Mouse (Mus musculus) hindbrain, embryonic 11.5 days (tissue): Measurements from ENCODE around the gene Scaf8. TPM values are rescaled to one million over a fixed set of nuclear protein-coding genes. Genes with fewer than 3 reads are reported as not detected.
"Not testable (repeated sequence)": the region's sequence is repeated elsewhere in the genome, so short reads cannot be mapped to it uniquely, and the experiment has no call there.

ENCODE experiments used
- ATAC-seq: fragments of 200-750 bp; cut with Nextera tagmentation; 2 replicates; pipeline ENCODE4 v1.8.0; 2017; ENCODE audit warnings: mild to moderate bottlenecking, moderate TSS enrichment, moderate library complexity; ENCODE audit not compliant: low FRiP score
- DNase-seq: peaks from one replicate; pipeline ENCODE4 v3.0.0-alpha.2; 2015; ENCODE audit warnings: low spot score
- H3K27ac ChIP-seq: fragments of 300-500 bp; sonication (generic); 2 replicates; pipeline ENCODE4 v1.5.1; 2014; ENCODE audit warnings: mild to moderate bottlenecking, low read depth, low read length
- H3K27me3 ChIP-seq: fragments of 300-500 bp; sonication (generic); 2 replicates; pipeline ENCODE4 v1.6.1; 2014; ENCODE audit warnings: mild to moderate bottlenecking, low read length, moderate library complexity, mixed read lengths; ENCODE audit not compliant: control insufficient read depth, insufficient read depth
- H3K36me3 ChIP-seq: fragments of 300-500 bp; sonication (generic); 2 replicates; pipeline ENCODE4 v1.6.1; 2014; ENCODE audit warnings: mild to moderate bottlenecking, low read length, moderate library complexity, mixed read lengths; ENCODE audit not compliant: control insufficient read depth, insufficient read depth
- H3K4me1 ChIP-seq: fragments of 300-500 bp; sonication (generic); replicated peaks from 2 replicates; pipeline ENCODE4 v1.6.1; 2014; ENCODE audit warnings: low read length, mixed read lengths; ENCODE audit not compliant: control insufficient read depth, insufficient read depth
- H3K4me2 ChIP-seq: fragments of 300-500 bp; sonication (generic); replicated peaks from 2 replicates; pipeline ENCODE4 v1.6.1; 2014; ENCODE audit warnings: mild to moderate bottlenecking, low read depth, low read length
- H3K4me3 ChIP-seq: fragments of 300-500 bp; sonication (generic); 2 replicates; pipeline ENCODE4 v1.5.1; 2014; ENCODE audit warnings: low read depth, low read length
- H3K9ac ChIP-seq: fragments of 300-500 bp; sonication (generic); 2 replicates; pipeline ENCODE4 v1.6.1; 2014; ENCODE audit warnings: low read depth, low read length
- H3K9me3 ChIP-seq: fragments of 300-500 bp; sonication (generic); 2 replicates; pipeline ENCODE4 v1.6.1; 2016; ENCODE audit warnings: low read length; ENCODE audit not compliant: control insufficient read depth
- WGBS: fragments of 180-500 bp; shearing (Covaris S2); extraction: QIAGEN DNeasy Blood & Tissue Kit; methylation state at CpG from one replicate; pipeline ENCODE4 v1.1.7; 2014; 5-methylcytosine and 5-hydroxymethylcytosine counted together
- polyA plus RNA-seq: library from polyadenylated mRNA; unstranded; fragments of >200 nt; fragmentation: Nextera tagmentation; extraction: Ambion mirVana; gene quantifications from 2 replicates; pipeline ENCODE4 v1.2.1, GENCODE M21; 2014

Scaf8 gene
- polyA plus RNA-seq, 1 experiment from 2014 or later: 24.3 TPM

DNA sequence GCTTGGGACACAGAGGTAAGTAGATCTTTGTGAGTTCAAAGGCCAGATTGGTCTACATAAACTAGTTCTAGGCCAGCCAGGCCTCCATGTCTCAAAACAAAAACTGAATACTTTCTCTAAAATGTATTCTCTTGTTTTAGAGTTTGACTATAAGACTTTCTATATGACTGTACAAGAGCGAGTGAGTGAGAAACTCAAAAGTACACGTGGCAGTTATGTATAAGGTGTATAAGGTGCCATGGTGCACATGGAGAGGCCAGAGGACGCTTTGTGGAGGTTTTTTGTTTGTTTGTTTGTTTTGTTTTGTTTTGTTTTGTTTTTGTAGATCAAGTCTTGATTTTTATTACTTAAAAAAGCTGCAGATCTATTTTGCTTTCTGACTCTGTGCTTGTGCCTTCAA, 15.0 kb downstream of the Scaf8 start:
- WGBS: 92% methylated on average over 3 of the region's 3 CpGs

DNA sequence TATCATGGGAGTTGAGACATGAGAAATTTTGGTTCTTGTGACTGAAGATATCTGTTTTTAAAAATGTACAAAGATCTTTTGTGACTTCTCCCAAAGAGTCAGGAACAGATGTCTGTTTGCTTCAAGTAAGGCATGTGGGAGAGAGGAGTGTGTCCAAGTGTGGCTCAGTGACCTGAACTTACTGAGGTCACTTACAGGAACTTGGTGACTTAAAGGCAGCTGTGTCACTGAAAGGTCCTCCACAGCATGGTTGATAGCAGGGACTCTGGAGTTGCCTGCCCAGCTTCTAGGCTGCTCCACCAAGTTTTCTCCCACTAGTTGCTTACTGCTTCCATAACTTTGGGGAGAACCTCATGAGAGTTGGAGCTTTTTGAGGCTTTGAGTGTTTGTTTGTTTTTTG, 20.6 kb downstream of the Scaf8 start:
- H3K9me3 ChIP-seq: no peaks in the 10 kb centered on the region
- H3K4me1 ChIP-seq: no peaks in the 10 kb centered on the region
- ATAC-seq (no peak), DNase-seq (no peak)
- no peak overlapping the region for H3K27ac ChIP-seq
- no peak overlapping the region for H3K9ac ChIP-seq
- no peak overlapping the region for H3K4me3 ChIP-seq
- no peak overlapping the region for H3K4me2 ChIP-seq
- H3K27me3 ChIP-seq: no peaks in the 10 kb centered on the region
- H3K36me3 ChIP-seq: no peaks in the 10 kb centered on the region

More for the DNA sequence above, 15.0 kb downstream of the Scaf8 start:
- H3K4me3 ChIP-seq: no peak overlapping the region
- H3K9me3 ChIP-seq: no peaks in the 10 kb centered on the region
- no peak overlapping the region for H3K9ac ChIP-seq
- no peaks in the 10 kb centered on the region for H3K27me3 ChIP-seq
- no peak overlapping the region for H3K4me2 ChIP-seq
- no peaks in the 10 kb centered on the region for H3K4me1 ChIP-seq
- H3K36me3 ChIP-seq: no peaks in the 10 kb centered on the region
- DNase-seq (no peak), ATAC-seq (no peak)
- H3K27ac ChIP-seq: no peak overlapping the region

DNA sequence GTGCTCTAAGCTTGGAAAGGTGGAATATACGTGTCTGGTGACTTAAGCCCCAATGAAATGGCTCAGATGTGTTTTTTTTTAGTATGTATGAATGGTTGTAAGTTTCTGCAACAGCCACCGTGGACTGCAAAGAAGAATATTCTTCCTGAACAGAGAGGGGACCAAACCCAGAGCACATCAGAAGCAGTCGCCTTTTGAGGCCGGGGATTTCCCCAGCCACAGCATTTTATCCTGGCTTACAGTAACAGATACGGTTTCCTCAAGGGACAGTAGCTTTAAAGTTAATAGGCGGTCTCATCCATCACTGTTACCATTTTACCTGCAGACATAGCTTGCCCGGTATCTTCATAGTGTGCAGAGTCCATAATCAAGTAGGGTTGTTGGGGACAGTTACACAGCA, 21.4 kb downstream of the Scaf8 start:
- DNase-seq (no peak), ATAC-seq (no peak)
- Histone ChIP-seq H3K9ac (no peak overlapping the region), H3K4me1 (no peaks in the 10 kb centered on the region), H3K4me3 (no peak overlapping the region), H3K36me3 (no peaks in the 10 kb centered on the region), H3K4me2 (no peak overlapping the region), H3K27ac (no peak overlapping the region), H3K9me3 (no peaks in the 10 kb centered on the region), H3K27me3 (no peaks in the 10 kb centered on the region)
- WGBS: 86% methylated on average over 7 of the region's 7 CpGs

DNA sequence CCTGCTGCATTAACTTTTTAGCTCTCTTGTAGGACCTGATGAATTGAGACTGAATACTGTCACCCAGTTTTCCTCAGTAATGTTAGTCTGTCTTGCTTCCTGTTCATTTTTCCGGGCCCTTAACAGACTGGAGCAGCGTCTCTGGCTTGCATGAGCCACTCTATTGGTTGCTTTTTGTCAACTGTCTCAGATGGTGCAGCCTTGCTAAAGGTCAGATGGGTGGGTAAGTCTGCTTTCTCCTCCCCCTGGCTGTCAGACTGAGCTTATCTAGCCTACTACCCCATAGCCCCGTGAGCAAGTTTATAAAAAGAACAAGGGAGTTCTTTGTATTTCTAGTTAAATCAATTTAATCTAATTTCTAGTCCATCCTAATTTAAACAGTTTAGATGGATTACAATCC, 23.6 kb downstream of the Scaf8 start:
- Histone ChIP-seq H3K36me3 (no peaks in the 10 kb centered on the region), H3K27ac (no peak overlapping the region), H3K4me1 (no peaks in the 10 kb centered on the region), H3K4me3 (no peak overlapping the region), H3K4me2 (no peak overlapping the region), H3K9ac (no peak overlapping the region), H3K27me3 (no peaks in the 10 kb centered on the region), H3K9me3 (no peaks in the 10 kb centered on the region)
- no peak for DNase-seq
- ATAC-seq: no peak
- 86% methylated on average over 3 of the region's 3 CpGs for WGBS

DNA sequence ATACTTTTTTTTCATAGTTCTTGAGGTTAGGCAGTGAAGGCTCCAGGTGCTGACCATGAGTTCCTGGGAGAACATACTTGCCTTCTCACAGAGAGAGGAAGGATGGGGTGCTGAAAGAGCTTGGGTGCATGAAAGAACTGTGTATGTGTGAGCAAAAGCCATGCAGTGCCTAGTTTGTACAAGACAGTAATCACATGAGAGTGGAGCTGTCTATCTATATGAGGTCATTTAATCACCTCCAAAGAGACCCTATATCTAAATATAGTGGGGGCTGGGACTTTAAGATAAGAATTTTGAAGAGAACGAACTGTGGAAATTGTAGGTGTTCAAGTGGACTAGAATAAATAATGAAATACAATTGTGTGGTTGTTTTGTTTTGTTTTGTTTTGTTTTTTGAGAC, 25.3 kb downstream of the Scaf8 start:
- no peak for ATAC-seq
- no peaks in the 10 kb centered on the region for H3K27me3 ChIP-seq
- H3K27ac ChIP-seq: no peak overlapping the region
- H3K36me3 ChIP-seq: no peaks in the 10 kb centered on the region
- no peaks in the 10 kb centered on the region for H3K9me3 ChIP-seq
- DNase-seq: no peak
- H3K9ac ChIP-seq: no peak overlapping the region
- no peaks in the 10 kb centered on the region for H3K4me1 ChIP-seq
- H3K4me2 ChIP-seq: no peak overlapping the region
- no peak overlapping the region for H3K4me3 ChIP-seq
- WGBS: 96% methylated on average over 1 of the region's 1 CpGs

DNA sequence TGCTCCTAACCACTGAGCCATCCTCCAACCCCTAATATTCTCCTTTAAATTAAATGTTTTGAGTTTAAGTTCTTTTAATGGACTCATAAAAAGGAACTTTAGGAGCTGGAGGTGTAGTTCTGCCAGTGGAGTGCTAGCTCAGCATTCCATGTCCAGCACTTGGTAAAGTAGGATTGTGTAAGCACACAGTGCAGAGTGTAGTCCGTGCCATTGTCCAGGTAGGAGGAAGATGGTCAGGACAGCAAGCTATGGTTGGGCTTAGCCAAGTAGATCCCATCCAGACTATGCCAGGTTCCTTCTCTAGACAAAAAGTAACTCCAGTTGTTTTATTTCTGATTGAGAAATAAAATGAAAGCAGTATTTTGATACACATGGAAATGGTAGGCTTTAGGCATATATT, 34.1 kb downstream of the Scaf8 start:
- Histone ChIP-seq H3K9me3 (no peaks in the 10 kb centered on the region), H3K4me2 (no peak overlapping the region), H3K4me3 (no peak overlapping the region), H3K36me3 (peaks cover 3% of the 10 kb centered on the region; the same call in 1 of the 2 replicates), H3K27ac (no peak overlapping the region), H3K4me1 (no peaks in the 10 kb centered on the region), H3K9ac (no peak overlapping the region), H3K27me3 (no peaks in the 10 kb centered on the region)
- DNase-seq: no peak
- WGBS: 93% methylated on average over 1 of the region's 1 CpGs
- ATAC-seq: no peak

DNA sequence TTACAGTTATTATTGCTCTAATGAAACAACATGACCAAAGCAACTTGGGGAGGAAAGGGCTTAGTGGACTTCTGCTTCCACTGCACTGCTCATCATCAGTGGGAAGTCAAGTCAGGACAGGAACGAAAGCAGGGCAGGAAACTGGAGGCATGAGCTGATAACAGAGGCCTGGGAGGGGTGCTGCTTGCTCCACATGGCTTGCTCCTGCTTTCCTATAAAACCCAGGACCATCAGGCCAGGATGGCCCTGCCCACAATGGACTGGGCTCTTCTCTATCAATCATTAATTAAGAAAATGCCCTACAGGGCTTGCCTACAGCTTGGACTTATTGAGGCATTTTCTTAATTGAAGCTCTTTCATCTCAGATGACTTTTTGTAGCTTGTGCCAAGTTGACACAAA, 34.8 kb downstream of the Scaf8 start:
- Histone ChIP-seq H3K9me3 (no peaks in the 10 kb centered on the region), H3K4me2 (no peak overlapping the region), H3K9ac (no peak overlapping the region), H3K36me3 (peaks cover 3% of the 10 kb centered on the region; the same call in 1 of the 2 replicates), H3K4me3 (no peak overlapping the region), H3K27ac (no peak overlapping the region), H3K4me1 (no peaks in the 10 kb centered on the region), H3K27me3 (no peaks in the 10 kb centered on the region)
- 79% methylated on average over 1 of the region's 1 CpGs for WGBS
- DNase-seq: no peak
- ATAC-seq: no peak

DNA sequence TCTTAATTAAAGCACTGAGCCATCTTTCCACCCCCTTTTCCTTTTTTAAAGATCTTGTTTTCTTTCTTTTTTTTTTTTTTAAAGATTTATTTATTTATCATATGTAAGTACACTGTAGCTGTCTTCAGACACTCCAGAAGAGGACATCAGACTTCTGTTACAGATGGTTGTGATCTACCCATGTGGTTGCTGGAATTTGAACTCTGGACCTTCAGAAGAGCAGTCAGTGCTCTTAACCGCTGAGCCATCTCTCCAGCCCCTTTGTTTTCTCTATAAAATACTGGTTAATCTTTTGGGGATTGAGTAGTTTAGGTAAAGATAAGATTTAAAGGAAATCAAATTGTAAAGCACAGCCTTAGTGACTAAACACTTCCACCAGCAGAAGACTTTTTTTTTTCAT, 35.9 kb downstream of the Scaf8 start:
- H3K36me3 ChIP-seq, ATAC-seq, H3K27ac ChIP-seq, H3K27me3 ChIP-seq, H3K4me1 ChIP-seq, H3K9me3 ChIP-seq, H3K4me3 ChIP-seq, DNase-seq, H3K4me2 ChIP-seq, H3K9ac ChIP-seq: not testable (repeated sequence)
- 89% methylated on average over 1 of the region's 1 CpGs for WGBS

DNA sequence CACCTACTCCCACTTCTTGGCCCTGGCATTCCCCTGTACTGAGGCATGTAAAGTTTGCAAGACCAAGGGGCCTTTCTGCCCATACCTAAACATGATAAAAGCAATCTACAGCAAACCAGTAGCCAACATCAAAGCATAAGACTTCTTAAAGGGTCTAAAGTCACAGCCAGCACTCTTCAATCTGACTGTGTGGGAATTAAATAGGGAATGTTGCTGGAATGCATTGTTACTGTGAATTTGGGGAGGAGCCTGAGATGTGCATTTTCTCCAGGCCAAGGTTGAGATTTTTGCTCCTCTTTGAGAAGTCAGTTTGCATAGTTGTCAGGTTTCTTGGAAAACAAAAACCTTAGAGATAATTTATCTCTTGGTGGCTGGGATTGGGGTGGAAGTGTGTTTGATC, 36.4 kb downstream of the Scaf8 start:
- Histone ChIP-seq H3K4me1 (no peaks in the 10 kb centered on the region), H3K9ac (no peak overlapping the region), H3K27ac (no peak overlapping the region), H3K9me3 (no peaks in the 10 kb centered on the region), H3K27me3 (no peaks in the 10 kb centered on the region), H3K4me2 (no peak overlapping the region), H3K4me3 (no peak overlapping the region), H3K36me3 (peaks cover 5% of the 10 kb centered on the region; the same call in 1 of the 2 replicates)
- no peak for DNase-seq
- ATAC-seq: no peak
